Mouse (Mus musculus) MEL (cell line): ENCODE data around the gene Ahcyl2.
A peak's percentile ranks its signal among the peaks of the same experiment; 100 is the strongest.

ENCODE experiments used
- CTCF ChIP-seq, 3 experiments: IDR thresholded peaks in 2 of 3; conservative IDR thresholded peaks in 1 of 3; 2 replicates each; pipeline ENCODE4 v1.5.1; 2011 to 2012; ENCODE audit warnings: low read length in 3 of 3, low read depth in 2 of 3, mild to moderate bottlenecking in 2 of 3, improper control_type of control experiment in 1 of 3, inconsistent platforms in 1 of 3, mixed read lengths in 1 of 3, moderate library complexity in 1 of 3; ENCODE audit not compliant: control insufficient read depth in 1 of 3, insufficient read depth in 1 of 3, poor library complexity in 1 of 3, severe bottlenecking in 1 of 3
- E2F4 ChIP-seq: IDR thresholded peaks from 2 replicates; pipeline ENCODE4 v1.6.1; 2011; ENCODE audit warnings: low read depth, low read length, improper control_type of control experiment, borderline replicate concordance
- EP300 ChIP-seq, 2 experiments: IDR thresholded peaks; 2 replicates each; pipeline ENCODE4 v1.6.1; 2011; ENCODE audit warnings: improper control_type of control experiment in 2 of 2, low read length in 2 of 2, low read depth in 1 of 2, mild to moderate bottlenecking in 1 of 2
- ETS1 ChIP-seq: IDR thresholded peaks from 2 replicates; pipeline ENCODE4 v1.6.1; 2012; ENCODE audit warnings: low read depth, mild to moderate bottlenecking, inconsistent platforms, low read length, improper control_type of control experiment, moderate library complexity
- HCFC1 ChIP-seq: IDR thresholded peaks from 2 replicates; pipeline ENCODE4 v1.6.1; 2012; ENCODE audit warnings: low read depth, mild to moderate bottlenecking, inconsistent platforms, low read length, improper control_type of control experiment, moderate library complexity
- MXI1 ChIP-seq: IDR thresholded peaks from 2 replicates; pipeline ENCODE4 v1.6.1; 2011; ENCODE audit warnings: mild to moderate bottlenecking, low read depth, low read length, improper control_type of control experiment
- MYB ChIP-seq: IDR thresholded peaks from 2 replicates; pipeline ENCODE4 v1.6.1; 2011; ENCODE audit warnings: mild to moderate bottlenecking, low read depth, low read length, improper control_type of control experiment
- POLR2A ChIP-seq, 2 experiments: IDR thresholded peaks; 2 replicates each; pipeline ENCODE4 v1.6.1; 2011 to 2012; ENCODE audit warnings: low read length in 2 of 2, mild to moderate bottlenecking in 2 of 2, control low read depth in 1 of 2, improper control_type of control experiment in 1 of 2, low read depth in 1 of 2, moderate library complexity in 1 of 2; ENCODE audit not compliant: control insufficient read depth in 1 of 2, insufficient read depth in 1 of 2, poor library complexity in 1 of 2
- POLR2AphosphoS2 ChIP-seq: IDR thresholded peaks from 2 replicates; pipeline ENCODE4 v1.6.1; 2011; ENCODE audit warnings: low read length, improper control_type of control experiment
- TAL1 ChIP-seq: IDR thresholded peaks from 2 replicates; pipeline ENCODE4 v1.6.1; 2012; ENCODE audit warnings: mild to moderate bottlenecking, inconsistent platforms, low read length, moderate library complexity, mixed read lengths
- TCF12 ChIP-seq: IDR thresholded peaks from 2 replicates; pipeline ENCODE4 v1.6.1; 2014; ENCODE audit warnings: low read depth, mild to moderate bottlenecking, inconsistent platforms, low read length, improper control_type of control experiment, moderate library complexity
- USF2 ChIP-seq, 2 experiments: IDR thresholded peaks; 2 replicates each; pipeline ENCODE4 v1.6.1; 2011 to 2012; ENCODE audit warnings: improper control_type of control experiment in 2 of 2, low read length in 2 of 2, borderline replicate concordance in 1 of 2, inconsistent platforms in 1 of 2, low read depth in 1 of 2, mild to moderate bottlenecking in 1 of 2; ENCODE audit not compliant: insufficient read depth in 1 of 2

GRCm38 (mm10) chr6:29736610-29737458 is 31.0 kb upstream of the Ahcyl2 start:
- TF ChIP-seq POLR2AphosphoS2: no peak
- TF ChIP-seq TAL1: no peak
- no peak for TF ChIP-seq MXI1
- no peak for TF ChIP-seq POLR2A (IDR thresholded peaks at IDR 0.05; ENCODE audit: control insufficient read depth in 1 of 2, insufficient read depth in 1 of 2, low read depth in 1 of 2, low read length in 2 of 2, poor library complexity in 1 of 2)
- no peak for TF ChIP-seq USF2 (IDR thresholded peaks at IDR 0.05; ENCODE audit: borderline replicate concordance in 1 of 2, insufficient read depth in 1 of 2, low read depth in 1 of 2, low read length in 2 of 2)
- no peak for TF ChIP-seq CTCF (IDR thresholded peaks at IDR 0.05 in 2 of 3, conservative IDR thresholded peaks at IDR 0.05 in 1 of 3; ENCODE audit: control insufficient read depth in 1 of 3, insufficient read depth in 1 of 3, low read depth in 2 of 3, low read length in 3 of 3, poor library complexity in 1 of 3, severe bottlenecking in 1 of 3)
- TF ChIP-seq TCF12: 0 out of 2 replicates have a peak, but pooled peaks have one; percentile 19
- TF ChIP-seq MYB: no peak
- TF ChIP-seq ETS1: no peak
- TF ChIP-seq HCFC1: 0 out of 2 replicates have a peak, but pooled peaks have one; percentile 2
- no peak for TF ChIP-seq E2F4
- no peak for TF ChIP-seq EP300 (IDR thresholded peaks at IDR 0.05; ENCODE audit: low read depth in 1 of 2, low read length in 2 of 2)
